Comparison of ENCODE assay signal across 24 mouse cellular contexts in the genomic region with DNA sequence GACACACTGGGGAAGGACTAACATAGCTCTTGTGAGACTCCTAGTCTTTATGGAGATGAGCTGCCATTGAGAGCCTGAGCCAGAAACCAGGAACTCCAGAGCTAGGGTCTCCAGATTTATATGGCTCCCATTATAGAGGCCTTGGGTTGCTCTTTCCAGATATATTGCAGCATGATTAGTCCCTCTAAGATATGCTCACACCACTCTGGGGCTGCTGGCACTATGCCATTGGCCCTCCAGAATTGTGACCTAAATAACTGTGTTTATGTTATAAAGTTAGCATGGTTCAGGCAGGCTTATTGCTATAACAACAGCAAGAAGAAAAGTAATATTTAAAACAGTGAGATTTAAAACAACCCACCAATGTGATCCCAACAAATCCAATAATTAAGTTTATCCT. TPM values are rescaled to one million over a fixed set of nuclear protein-coding genes. Genes with fewer than 3 reads are reported as not detected.
A peak's percentile ranks its signal among the peaks of the same experiment; 100 is the strongest.
DNase-seq lines count a peak whose midpoint lies in the region; ATAC-seq and TF ChIP-seq lines count a peak whose summit lies in the region.
"Had no signal": no experiment of that assay in that cellular context is flagged by ENCODE, and none has a peak within 500 bp of the region (broad histone marks: within the 10 kb centered on the region; RNA-seq: fewer than 3 reads in every experiment).

No protein-coding gene starts in this region.

- H3K27me3 ChIP-seq in lung, embryonic 14.5 days (ENCODE audit: insufficient read depth, low read length), result no peaks in the 10 kb centered on the region
- no peaks in the 10 kb centered on the region for H3K27me3 ChIP-seq in lung, postnatal 0 days (replicated peaks; ENCODE audit: insufficient read depth, low read length)
- H3K27me3 ChIP-seq: embryonic facial prominence, embryonic 13.5 days; embryonic facial prominence, embryonic 15.5 days had no signal

- H3K27ac ChIP-seq in lung, embryonic 14.5 days (ENCODE audit: low read depth), result no peak overlapping the region
- no peak overlapping the region for H3K27ac ChIP-seq in lung, postnatal 0 days (ENCODE audit: low read length)
- H3K27ac ChIP-seq: embryonic facial prominence, embryonic 13.5 days; embryonic facial prominence, embryonic 15.5 days; forebrain, embryonic 10.5 days; forebrain, embryonic 12.5 days had no signal

- H3K9ac ChIP-seq in lung, embryonic 14.5 days, result no peak overlapping the region
- H3K9ac ChIP-seq in lung, postnatal 0 days (replicated peaks; ENCODE audit: low read depth), result no peak overlapping the region
- H3K9ac ChIP-seq: embryonic facial prominence, embryonic 13.5 days; embryonic facial prominence, embryonic 15.5 days; forebrain, embryonic 12.5 days had no signal

- ATAC-seq in lung, embryonic 14.5 days (ENCODE audit: insufficient read depth), result peak; percentile 65; the same call in 1 of the 2 replicates
- ATAC-seq in lung, postnatal 0 days, result no peak
- ATAC-seq: forebrain, embryonic 14.5 days; forebrain, embryonic 16.5 days had no signal

- no peak overlapping the region for H3K4me3 ChIP-seq in lung, embryonic 14.5 days (ENCODE audit: low read depth, low read length)
- H3K4me3 ChIP-seq in lung, postnatal 0 days (ENCODE audit: low read depth, low read length), result no peak overlapping the region
- H3K4me3 ChIP-seq: embryonic facial prominence, embryonic 13.5 days; embryonic facial prominence, embryonic 15.5 days; erythroblast, embryonic 14.5 days; forebrain, embryonic 10.5 days; forebrain, embryonic 12.5 days had no signal

- no peaks in the 10 kb centered on the region for H3K9me3 ChIP-seq in lung, embryonic 14.5 days (ENCODE audit: low read depth, low read length)
- H3K9me3 ChIP-seq in lung, postnatal 0 days (ENCODE audit: low read length), result no peaks in the 10 kb centered on the region
- H3K9me3 ChIP-seq: embryonic facial prominence, embryonic 13.5 days; embryonic facial prominence, embryonic 15.5 days; forebrain, embryonic 10.5 days; forebrain, embryonic 12.5 days had no signal

- H3K36me3 ChIP-seq in lung, embryonic 14.5 days (ENCODE audit: insufficient read depth), result no peaks in the 10 kb centered on the region
- H3K36me3 ChIP-seq in lung, postnatal 0 days (ENCODE audit: insufficient read depth, low read length), result no peaks in the 10 kb centered on the region
- H3K36me3 ChIP-seq: embryonic facial prominence, embryonic 13.5 days; embryonic facial prominence, embryonic 15.5 days; forebrain, embryonic 10.5 days; forebrain, embryonic 12.5 days had no signal

- H3K4me2 ChIP-seq in lung, embryonic 14.5 days, result no peak overlapping the region
- H3K4me2 ChIP-seq in lung, postnatal 0 days (replicated peaks; ENCODE audit: low read depth, low read length), result no peak overlapping the region
- H3K4me2 ChIP-seq: embryonic facial prominence, embryonic 13.5 days; embryonic facial prominence, embryonic 15.5 days; forebrain, embryonic 12.5 days had no signal

- peak; percentile 71 for DNase-seq in lung, embryonic 14.5 days
- DNase-seq in lung, postnatal 0 days (ENCODE audit: low spot score), result no peak
- DNase-seq in lung, postnatal 4 days, result peak; percentile 6 to 27
- no peak for DNase-seq in lung, postnatal 36 days
- DNase-seq: adrenal gland, adult 2 months; adrenal gland, postnatal 10 days; adrenal gland, postnatal 25 days; cerebellum, adult 11 months; cerebellum, adult 18-20 months; cerebellum, adult 8-10 months; cerebellum, adult 9-11 months; cerebellum, postnatal 14 days; cerebellum, postnatal 36 days; embryo, embryonic 11 days had no signal

- TF ChIP-seq EP300 in lung, postnatal 0 days (IDR thresholded peaks at IDR 0.05), result no peak

- no peak for TF ChIP-seq CTCF in lung, embryonic 14.5 days (IDR thresholded peaks at IDR 0.05; ENCODE audit: low read depth)
- no peak for TF ChIP-seq CTCF in lung, postnatal 0 days (IDR thresholded peaks at IDR 0.05)

- H3K4me1 ChIP-seq in lung, embryonic 14.5 days (ENCODE audit: insufficient read depth), result 0 out of 2 replicates have a peak, but pooled peaks cover 6% of the 10 kb centered on the region
- H3K4me1 ChIP-seq in lung, postnatal 0 days (ENCODE audit: insufficient read depth, low read depth, low read length), result no peaks in the 10 kb centered on the region
- H3K4me1 ChIP-seq: embryonic facial prominence, embryonic 15.5 days had no signal

RNA-seq across cellular contexts. Expression of a gene that starts 35.2 kb away (rescaled TPM):
- not detected in 2 replicates for polyA plus RNA-seq in lung, embryonic 14.5 days (2014; fragmentation: Nextera tagmentation; extraction: Ambion mirVana)
- polyA plus RNA-seq in lung, postnatal 0 days (2015; fragmentation: Nextera tagmentation; extraction: Ambion mirVana), result not detected in 2 replicates
- polyA plus RNA-seq: adrenal gland, adult 2 months; brain, embryonic 14.5 days; C2C12; embryonic facial prominence, embryonic 11.5 days; embryonic facial prominence, embryonic 13.5 days; embryonic facial prominence, embryonic 15.5 days; erythroblast, embryonic 14.5 days; forebrain, embryonic 10.5 days; forebrain, embryonic 12.5 days; forebrain, embryonic 14.5 days; forebrain, embryonic 16.5 days had no signal

Comparison
In these comparisons a context has a peak if more than half of its experiments do, and no peak if none do; other contexts are left out.
1. DNase-seq: peak in lung, embryonic 14.5 days (single experiment) and lung, postnatal 4 days (2 of 2); none in lung, postnatal 0 days (single experiment) and lung, postnatal 36 days (single experiment).